Mouse (Mus musculus) cerebellum, adult 9-11 months (tissue): ENCODE measurements at regions not wholly inside any gene's neighbourhood (a gene's known extent, or its start where the extent isn't known, plus 50 kb on each side); places are given as distances from the start of the nearest gene placed in this dataset.
A peak's percentile ranks its signal among the peaks of the same experiment; 100 is the strongest.

Source experiments
- DNase-seq: peaks from one replicate; pipeline ENCODE4 v3.0.0; 2022

GRCm38 (mm10) chr17:80891656-80892055 is 52.8 kb upstream of the Tmem178 start:
- no peak for DNase-seq

- no peak for DNase-seq
Measured at GRCm38 (mm10) chr17:80889095-80889494, 55.3 kb upstream of the Tmem178 start.

- DNase-seq: no peak
Measured at GRCm38 (mm10) chr17:80887749-80888119, 56.7 kb upstream of the Tmem178 start.

- DNase-seq: peak; percentile 58
Measured at GRCm38 (mm10) chr17:80887021-80887748, 57.2 kb upstream of the Tmem178 start.

GRCm38 (mm10) chr17:80886211-80886701 is 58.2 kb upstream of the Tmem178 start:
- peak; percentile 36 for DNase-seq

GRCm38 (mm10) chr17:80885706-80886105 is 58.7 kb upstream of the Tmem178 start:
- DNase-seq: no peak

GRCm38 (mm10) chr17:80884886-80885285 is 59.5 kb upstream of the Tmem178 start:
- DNase-seq: no peak

- no peak for DNase-seq
Measured at GRCm38 (mm10) chr17:80882476-80882875, 62.0 kb upstream of the Tmem178 start.

- no peak for DNase-seq
Measured at GRCm38 (mm10) chr17:80880325-80880724, 64.1 kb upstream of the Tmem178 start.

GRCm38 (mm10) chr17:80875352-80876044 is 68.9 kb upstream of the Tmem178 start:
- peak; percentile 87 for DNase-seq

- no peak for DNase-seq
Measured at GRCm38 (mm10) chr17:80870965-80871364, 73.5 kb upstream of the Tmem178 start.

- no peak for DNase-seq
Measured at GRCm38 (mm10) chr17:80862338-80862737, 82.1 kb upstream of the Tmem178 start.

GRCm38 (mm10) chr17:80846996-80847810 is 97.2 kb upstream of the Tmem178 start:
- peak; percentile 76 for DNase-seq

GRCm38 (mm10) chr17:80845349-80845748 is 99.1 kb upstream of the Tmem178 start:
- no peak for DNase-seq

- DNase-seq: no peak
Measured at GRCm38 (mm10) chr17:80841903-80842302, 102.5 kb upstream of the Tmem178 start.

- DNase-seq: no peak
Measured at GRCm38 (mm10) chr17:80840896-80841295, 103.5 kb upstream of the Tmem178 start.

GRCm38 (mm10) chr17:80840452-80840851 is 104.0 kb upstream of the Tmem178 start:
- DNase-seq: no peak

- no peak for DNase-seq
Measured at GRCm38 (mm10) chr17:80834701-80835100, 106.4 kb upstream of the Map4k3 start.

- DNase-seq: no peak
Measured at GRCm38 (mm10) chr17:80834176-80834517, 105.9 kb upstream of the Map4k3 start.

GRCm38 (mm10) chr17:80833355-80834175 is 105.3 kb upstream of the Map4k3 start:
- DNase-seq: no peak

- DNase-seq: no peak
Measured at GRCm38 (mm10) chr17:80831686-80832085, 103.4 kb upstream of the Map4k3 start.

GRCm38 (mm10) chr17:80827896-80828295 is 99.6 kb upstream of the Map4k3 start:
- no peak for DNase-seq

GRCm38 (mm10) chr17:80827361-80827760 is 99.1 kb upstream of the Map4k3 start:
- no peak for DNase-seq
